Mouse (Mus musculus) small intestine, adult 2 months (tissue): ENCODE results near the gene Cdc42se2.

Experiments
- CTCF ChIP-seq: fragments of 200-500 bp; IDR thresholded peaks from 2 replicates; pipeline ENCODE4 v1.5.1; 2012; ENCODE audit warnings: low read depth, mild to moderate bottlenecking, control low read depth, inconsistent platforms, low read length, moderate library complexity, mixed read lengths; ENCODE audit not compliant: insufficient replicate concordance, insufficient read length; ENCODE audit errors: extremely low read depth
- POLR2A ChIP-seq: fragments of 200-500 bp; IDR thresholded peaks from 2 replicates; pipeline ENCODE4 v1.6.1; 2012; ENCODE audit warnings: low read depth, mild to moderate bottlenecking, control low read depth, inconsistent platforms, low read length, moderate library complexity

DNA sequence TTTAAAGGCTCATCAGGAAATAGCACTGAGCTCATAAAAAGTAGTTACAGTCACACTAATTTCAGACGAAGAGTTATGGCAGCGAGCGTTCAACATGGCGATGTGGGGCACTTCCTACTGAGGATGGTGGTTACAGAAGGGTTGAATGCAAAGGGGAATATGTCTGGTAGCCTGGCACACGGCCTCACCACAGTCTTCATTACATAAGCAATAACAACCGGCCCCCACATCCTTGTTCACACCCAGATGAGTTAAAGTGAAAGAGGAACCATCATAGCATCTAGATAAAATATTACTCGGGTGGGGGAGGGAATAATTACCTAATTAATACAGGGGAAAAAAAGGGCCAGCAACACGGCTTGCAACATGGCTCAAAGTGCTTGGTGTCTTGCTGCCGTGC is 20.2 kb upstream of the Cdc42se2 start:
- TF ChIP-seq CTCF (no peak), POLR2A (no peak)
